Mouse (Mus musculus): Measurements from ENCODE around the gene Mpp2.

- TF ChIP-seq POLR2A (IDR thresholded peaks at IDR 0.05; ENCODE audit: low read depth, low read length) (no peak), CTCF (IDR thresholded peaks at IDR 0.05; ENCODE audit: extremely low read depth, insufficient read depth, insufficient read length, insufficient replicate concordance) (no peak)
Measured at GRCm38 (mm10) chr11:102024084-102024758, 64.1 kb downstream of the Mpp2 start.

Measured in spleen, adult 2 months (tissue).